Mouse (Mus musculus) forebrain, embryonic 16.5 days (tissue): ENCODE measurements at regions not wholly inside any gene's neighbourhood (a gene's known extent, or its start where the extent isn't known, plus 50 kb on each side); places are given as distances from the start of the nearest gene placed in this dataset.

Experiments used
- ATAC-seq: fragments of 200-750 bp; cut with Nextera tagmentation; 2 replicates; pipeline ENCODE4 v1.8.0; 2017; ENCODE audit warnings: mild to moderate bottlenecking, moderate library complexity
- H3K27ac ChIP-seq: fragments of 300-500 bp; sonication (generic); 2 replicates; pipeline ENCODE4 v1.5.1; 2014; ENCODE audit warnings: low read length, control low read depth
- H3K27me3 ChIP-seq: fragments of 300-500 bp; sonication (generic); replicated peaks from 2 replicates; pipeline ENCODE4 v1.6.1; 2014; ENCODE audit warnings: low read length; ENCODE audit not compliant: control insufficient read depth, insufficient read depth
- H3K36me3 ChIP-seq: fragments of 300-500 bp; sonication (generic); 2 replicates; pipeline ENCODE4 v1.6.1; 2014; ENCODE audit not compliant: control insufficient read depth, insufficient read depth
- H3K4me1 ChIP-seq: fragments of 300-500 bp; sonication (generic); replicated peaks from 2 replicates; pipeline ENCODE4 v1.6.1; 2014; ENCODE audit warnings: low read length; ENCODE audit not compliant: control insufficient read depth, insufficient read depth
- H3K4me2 ChIP-seq: fragments of 300-500 bp; sonication (generic); 2 replicates; pipeline ENCODE4 v1.6.1; 2014; ENCODE audit warnings: mild to moderate bottlenecking, low read length, control low read depth
- H3K4me3 ChIP-seq: fragments of 300-500 bp; sonication (generic); replicated peaks from 2 replicates; pipeline ENCODE4 v1.5.1; 2014; ENCODE audit warnings: mild to moderate bottlenecking, low read length, control low read depth
- H3K9ac ChIP-seq: fragments of 300-500 bp; sonication (generic); replicated peaks from 2 replicates; pipeline ENCODE4 v1.6.1; 2014; ENCODE audit warnings: low read depth, low read length, control low read depth
- H3K9me3 ChIP-seq: fragments of 300-500 bp; sonication (generic); 2 replicates; pipeline ENCODE4 v1.6.1; 2016; ENCODE audit warnings: low read length; ENCODE audit not compliant: control insufficient read depth
- WGBS: fragments of 180-500 bp; shearing (Covaris S2); extraction: QIAGEN DNeasy Blood & Tissue Kit; methylation state at CpG from one replicate; pipeline ENCODE4 v1.1.7; 2014; 5-methylcytosine and 5-hydroxymethylcytosine counted together

- Histone ChIP-seq H3K27me3 (no peaks in the 10 kb centered on the region), H3K9ac (no peak overlapping the region), H3K36me3 (no peaks in the 10 kb centered on the region), H3K4me3 (no peak overlapping the region), H3K9me3 (no peaks in the 10 kb centered on the region), H3K4me1 (no peaks in the 10 kb centered on the region), H3K4me2 (no peak overlapping the region), H3K27ac (no peak overlapping the region)
- no peak for ATAC-seq
- WGBS: 53% methylated on average over 6 of the region's 6 CpGs
Observed at GRCm38 (mm10) chr13:99071413-99071812, 87.0 kb upstream of the 1700024P04Rik start.

GRCm38 (mm10) chr13:99069767-99070166, 85.4 kb upstream of the 1700024P04Rik start:
- Histone ChIP-seq H3K4me2 (no peak overlapping the region), H3K4me3 (no peak overlapping the region), H3K9ac (no peak overlapping the region), H3K27ac (no peak overlapping the region), H3K36me3 (no peaks in the 10 kb centered on the region), H3K9me3 (no peaks in the 10 kb centered on the region), H3K4me1 (no peaks in the 10 kb centered on the region), H3K27me3 (no peaks in the 10 kb centered on the region)
- WGBS: 89% methylated on average over 10 of the region's 10 CpGs
- ATAC-seq: no peak

- Histone ChIP-seq H3K4me3 (no peak overlapping the region), H3K4me1 (no peaks in the 10 kb centered on the region), H3K27me3 (no peaks in the 10 kb centered on the region), H3K36me3 (no peaks in the 10 kb centered on the region), H3K9ac (no peak overlapping the region), H3K9me3 (no peaks in the 10 kb centered on the region), H3K27ac (no peak overlapping the region), H3K4me2 (no peak overlapping the region)
- 88% methylated on average over 1 of the region's 1 CpGs for WGBS
- no peak for ATAC-seq
Observed at GRCm38 (mm10) chr13:99067504-99067903, 83.1 kb upstream of the 1700024P04Rik start.

GRCm38 (mm10) chr13:99063431-99063830, 79.1 kb upstream of the 1700024P04Rik start:
- ATAC-seq: no peak
- no peaks in the 10 kb centered on the region for H3K36me3 ChIP-seq
- H3K9ac ChIP-seq: no peak overlapping the region
- H3K27me3 ChIP-seq: no peaks in the 10 kb centered on the region
- no peak overlapping the region for H3K4me2 ChIP-seq
- H3K4me1 ChIP-seq: no peaks in the 10 kb centered on the region
- H3K4me3 ChIP-seq: no peak overlapping the region
- H3K9me3 ChIP-seq: no peaks in the 10 kb centered on the region
- 51% methylated on average over 4 of the region's 4 CpGs for WGBS
- H3K27ac ChIP-seq: no peak overlapping the region

GRCm38 (mm10) chr13:99062936-99063335, 78.6 kb upstream of the 1700024P04Rik start:
- H3K9ac ChIP-seq: no peak overlapping the region
- H3K27ac ChIP-seq: no peak overlapping the region
- WGBS: 18% methylated on average over 3 of the region's 3 CpGs
- no peaks in the 10 kb centered on the region for H3K27me3 ChIP-seq
- H3K9me3 ChIP-seq: no peaks in the 10 kb centered on the region
- no peak overlapping the region for H3K4me3 ChIP-seq
- no peaks in the 10 kb centered on the region for H3K4me1 ChIP-seq
- no peaks in the 10 kb centered on the region for H3K36me3 ChIP-seq
- H3K4me2 ChIP-seq: no peak overlapping the region
- ATAC-seq: no peak

- Histone ChIP-seq H3K27ac (no peak overlapping the region), H3K4me2 (no peak overlapping the region), H3K9ac (no peak overlapping the region), H3K4me1 (0 out of 2 replicates have a peak, but pooled peaks cover 5% of the 10 kb centered on the region), H3K9me3 (no peaks in the 10 kb centered on the region), H3K36me3 (no peaks in the 10 kb centered on the region), H3K4me3 (no peak overlapping the region), H3K27me3 (no peaks in the 10 kb centered on the region)
- 86% methylated on average over 13 of the region's 13 CpGs for WGBS
- ATAC-seq: no peak
Observed at GRCm38 (mm10) chr13:99058131-99058970, 74.0 kb upstream of the 1700024P04Rik start.

GRCm38 (mm10) chr13:99057696-99058095, 73.3 kb upstream of the 1700024P04Rik start:
- Histone ChIP-seq H3K9ac (no peak overlapping the region), H3K27ac (no peak overlapping the region), H3K4me2 (no peak overlapping the region), H3K27me3 (no peaks in the 10 kb centered on the region), H3K9me3 (no peaks in the 10 kb centered on the region), H3K36me3 (no peaks in the 10 kb centered on the region), H3K4me3 (no peak overlapping the region), H3K4me1 (0 out of 2 replicates have a peak, but pooled peaks cover 5% of the 10 kb centered on the region)
- WGBS: 90% methylated on average over 6 of the region's 6 CpGs
- no peak for ATAC-seq

GRCm38 (mm10) chr13:99057293-99057588, 72.9 kb upstream of the 1700024P04Rik start:
- no peak for ATAC-seq
- no peak overlapping the region for H3K4me2 ChIP-seq
- 79% methylated on average over 3 of the region's 3 CpGs for WGBS

GRCm38 (mm10) chr13:99056432-99057292, 72.3 kb upstream of the 1700024P04Rik start:
- H3K4me1 ChIP-seq: 0 out of 2 replicates have a peak, but pooled peaks cover 5% of the 10 kb centered on the region
- no peak overlapping the region for H3K4me3 ChIP-seq
- no peak for ATAC-seq
- H3K9me3 ChIP-seq: no peaks in the 10 kb centered on the region
- no peak overlapping the region for H3K9ac ChIP-seq
- no peak overlapping the region for H3K27ac ChIP-seq
- H3K36me3 ChIP-seq: no peaks in the 10 kb centered on the region
- WGBS: 76% methylated on average over 19 of the region's 19 CpGs
- no peak overlapping the region for H3K4me2 ChIP-seq
- no peaks in the 10 kb centered on the region for H3K27me3 ChIP-seq

More at GRCm38 (mm10) chr13:99057293-99057588, 72.9 kb upstream of the 1700024P04Rik start:
- Histone ChIP-seq H3K4me1 (0 out of 2 replicates have a peak, but pooled peaks cover 5% of the 10 kb centered on the region), H3K9ac (no peak overlapping the region), H3K9me3 (no peaks in the 10 kb centered on the region), H3K27ac (no peak overlapping the region), H3K27me3 (no peaks in the 10 kb centered on the region), H3K36me3 (no peaks in the 10 kb centered on the region), H3K4me3 (no peak overlapping the region)
